Mouse (Mus musculus) liver, embryonic 14.5 days (tissue): ENCODE results near the gene Ccdc194. TPM values are rescaled to one million over a fixed set of nuclear protein-coding genes. Genes with fewer than 3 reads are reported as not detected.

Source experiments
- ATAC-seq: fragments of 200-750 bp; cut with Nextera tagmentation; 2 replicates; pipeline ENCODE4 v1.8.0; 2017; ENCODE audit warnings: moderate number of reproducible peaks, mild to moderate bottlenecking, moderate library complexity; ENCODE audit not compliant: insufficient read depth
- DNase-seq, 3 experiments: peaks; one replicate each; pipeline ENCODE4 v3.0.0-alpha.2; 2012 to 2013; ENCODE audit warnings: low read depth in 3 of 3, low spot score in 3 of 3
- H3K27ac ChIP-seq: fragments of 300-500 bp; sonication (generic); 2 replicates; pipeline ENCODE4 v1.5.1; 2014; ENCODE audit warnings: moderate library complexity, mild to moderate bottlenecking, control low read depth, inconsistent platforms
- H3K27me3 ChIP-seq: fragments of 300-500 bp; sonication (generic); 2 replicates; pipeline ENCODE4 v1.6.1; 2014; ENCODE audit warnings: mild to moderate bottlenecking, low read length, moderate library complexity; ENCODE audit not compliant: control insufficient read depth, insufficient read depth
- H3K36me3 ChIP-seq: fragments of 300-500 bp; sonication (generic); replicated peaks from 2 replicates; pipeline ENCODE4 v1.6.1; 2014; ENCODE audit warnings: low read depth; ENCODE audit not compliant: control insufficient read depth, insufficient read depth
- H3K4me1 ChIP-seq, 2 experiments: fragments of 200-500 bp in 1 of 2; fragments of 300-500 bp in 1 of 2; sonication (generic) in 1 of 2; replicated peaks; 2 replicates each; pipeline ENCODE4 v1.6.1; 2012 to 2014; ENCODE audit warnings: antibody characterized with exemption in 1 of 2, inconsistent platforms in 1 of 2, low read length in 1 of 2; ENCODE audit not compliant: control insufficient read depth in 2 of 2, insufficient read depth in 2 of 2
- H3K4me2 ChIP-seq: fragments of 300-500 bp; sonication (generic); 2 replicates; pipeline ENCODE4 v1.6.1; 2014; ENCODE audit warnings: low read depth, mild to moderate bottlenecking, control low read depth, moderate library complexity
- H3K4me3 ChIP-seq, 2 experiments: fragments of 200-500 bp in 1 of 2; fragments of 300-500 bp in 1 of 2; sonication (generic) in 1 of 2; 2 replicates each; pipeline ENCODE4 v1.5.1; 2012 to 2014; ENCODE audit warnings: low read depth in 2 of 2, low read length in 2 of 2, mild to moderate bottlenecking in 2 of 2, control low read depth in 1 of 2, inconsistent platforms in 1 of 2, moderate library complexity in 1 of 2; ENCODE audit not compliant: insufficient read depth in 1 of 2
- H3K9ac ChIP-seq: fragments of 300-500 bp; sonication (generic); replicated peaks from 2 replicates; pipeline ENCODE4 v1.6.1; 2014; ENCODE audit warnings: mild to moderate bottlenecking, control low read depth, moderate library complexity
- H3K9me3 ChIP-seq: fragments of 300-500 bp; sonication (generic); 2 replicates; pipeline ENCODE4 v1.6.1; 2016; ENCODE audit warnings: low read length, mixed read lengths; ENCODE audit not compliant: control insufficient read depth
- CTCF ChIP-seq: IDR thresholded peaks from 2 replicates; pipeline ENCODE4 v1.5.1; 2016; ENCODE audit warnings: antibody characterized with exemption, low read depth, control low read depth
- EP300 ChIP-seq: IDR thresholded peaks from 2 replicates; pipeline ENCODE4 v1.6.1; 2016; ENCODE audit warnings: antibody characterized with exemption, low read depth
- WGBS: fragments of 180-500 bp; shearing (Covaris S2); extraction: QIAGEN DNeasy Blood & Tissue Kit; methylation state at CpG from one replicate; pipeline ENCODE4 v1.1.7; 2014; ENCODE audit not compliant: insufficient replicate concordance; 5-methylcytosine and 5-hydroxymethylcytosine counted together
- polyA plus RNA-seq, 2 experiments: library from polyadenylated mRNA; depleted of rRNA in 1 of 2; stranded (reverse) in 1 of 2; unstranded in 1 of 2; fragments of >200 nt; fragmentation: Nextera tagmentation in 1 of 2; extraction: Ambion mirVana in 1 of 2; gene quantifications; 2 replicates each; pipeline versions ENCODE4 v1.2.1 to v1.2.3; 2012 to 2014

The Ccdc194 gene
- polyA plus RNA-seq, 2 experiments = 0.09 to 0.19 TPM

GRCm38 (mm10) chr8:71470146-71470912 lies 55.2 kb downstream of the Ccdc194 start:
- TF ChIP-seq EP300 (no peak), CTCF (no peak)
- no peaks in the 10 kb centered on the region for H3K27me3 ChIP-seq
- H3K36me3 ChIP-seq = peaks cover 15% of the 10 kb centered on the region
- no peak overlapping the region for H3K27ac ChIP-seq
- peak overlapping the region; percentile 70 to 77; a peak in 3 of 4 replicates for H3K4me3 ChIP-seq
- no peaks in the 10 kb centered on the region for H3K9me3 ChIP-seq
- DNase-seq = no peak
- H3K4me1 ChIP-seq = peaks cover 11% of the 10 kb centered on the region in 2 experiments
- ATAC-seq = no peak
- H3K9ac ChIP-seq = peak overlapping the region; percentile 71
- H3K4me2 ChIP-seq = peak overlapping the region; percentile 81
- WGBS = 78% methylated on average over 3 of the region's 3 CpGs

Other genes with a start within 250 kb of the Ccdc194 start
- gene Use1, start 158.9 kb downstream of the Ccdc194 start, polyA plus RNA-seq (2012; rRNA removed) = 41.9 and 57.2 TPM in 2 replicates
- gene Use1, start 158.9 kb downstream of the Ccdc194 start, polyA plus RNA-seq (2014; fragmentation: Nextera tagmentation; extraction: Ambion mirVana) = 46.5 and 48.2 TPM in 2 replicates
- 2.8 and 3.1 TPM in 2 replicates for gene Ocel1, start 154.4 kb downstream of the Ccdc194 start, polyA plus RNA-seq (2012; rRNA removed)
- gene Ocel1, start 154.4 kb downstream of the Ccdc194 start, polyA plus RNA-seq (2014; fragmentation: Nextera tagmentation; extraction: Ambion mirVana) = 1.9 and 2.8 TPM in 2 replicates
- 20.8 and 23.4 TPM in 2 replicates for gene Nr2f6, start 143.8 kb downstream of the Ccdc194 start, polyA plus RNA-seq (2012; rRNA removed)
- gene Nr2f6, start 143.8 kb downstream of the Ccdc194 start, polyA plus RNA-seq (2014; fragmentation: Nextera tagmentation; extraction: Ambion mirVana) = 19.1 and 22.4 TPM in 2 replicates
- 3.1 and 3.5 TPM in 2 replicates for gene Ushbp1, start 129.9 kb downstream of the Ccdc194 start, polyA plus RNA-seq (2012; rRNA removed)
- 1.5 and 1.9 TPM in 2 replicates for gene Ushbp1, start 129.9 kb downstream of the Ccdc194 start, polyA plus RNA-seq (2014; fragmentation: Nextera tagmentation; extraction: Ambion mirVana)
- gene Babam1, start 128.8 kb downstream of the Ccdc194 start, polyA plus RNA-seq (2012; rRNA removed) = 53.6 and 61.2 TPM in 2 replicates
- 50.6 and 52.3 TPM in 2 replicates for gene Babam1, start 128.8 kb downstream of the Ccdc194 start, polyA plus RNA-seq (2014; fragmentation: Nextera tagmentation; extraction: Ambion mirVana)
- gene Ankle1, start 119.7 kb downstream of the Ccdc194 start, polyA plus RNA-seq (2012; rRNA removed) = 52.5 and 58.0 TPM in 2 replicates
- gene Ankle1, start 119.7 kb downstream of the Ccdc194 start, polyA plus RNA-seq (2014; fragmentation: Nextera tagmentation; extraction: Ambion mirVana) = 17.8 and 19.0 TPM in 2 replicates
- 6.6 and 7.5 TPM in 2 replicates for gene Abhd8, start 62.1 kb downstream of the Ccdc194 start, polyA plus RNA-seq (2012; rRNA removed)
- 5.3 and 6.8 TPM in 2 replicates for gene Abhd8, start 62.1 kb downstream of the Ccdc194 start, polyA plus RNA-seq (2014; fragmentation: Nextera tagmentation; extraction: Ambion mirVana)
- 45.8 and 73.0 TPM in 2 replicates for gene Mrpl34, start 60.8 kb downstream of the Ccdc194 start, polyA plus RNA-seq (2012; rRNA removed)
- 109 and 114 TPM in 2 replicates for gene Mrpl34, start 60.8 kb downstream of the Ccdc194 start, polyA plus RNA-seq (2014; fragmentation: Nextera tagmentation; extraction: Ambion mirVana)
- gene Dda1, start 56.5 kb downstream of the Ccdc194 start, polyA plus RNA-seq (2012; rRNA removed) = 24.8 and 25.4 TPM in 2 replicates
- gene Dda1, start 56.5 kb downstream of the Ccdc194 start, polyA plus RNA-seq (2014; fragmentation: Nextera tagmentation; extraction: Ambion mirVana) = 34.4 and 36.9 TPM in 2 replicates
- 1.4 and 1.7 TPM in 2 replicates for gene Ano8, start 39.7 kb downstream of the Ccdc194 start, polyA plus RNA-seq (2012; rRNA removed)
- 0.14 and 0.15 TPM in 2 replicates for gene Ano8, start 39.7 kb downstream of the Ccdc194 start, polyA plus RNA-seq (2014; fragmentation: Nextera tagmentation; extraction: Ambion mirVana)
- 9.2 and 10.0 TPM in 2 replicates for gene Gtpbp3, start 37.6 kb downstream of the Ccdc194 start, polyA plus RNA-seq (2012; rRNA removed)
- 1.3 and 1.8 TPM in 2 replicates for gene Gtpbp3, start 37.6 kb downstream of the Ccdc194 start, polyA plus RNA-seq (2014; fragmentation: Nextera tagmentation; extraction: Ambion mirVana)
- 15.4 and 16.8 TPM in 2 replicates for gene Plvap, start 14.0 kb downstream of the Ccdc194 start, polyA plus RNA-seq (2012; rRNA removed)
- gene Plvap, start 14.0 kb downstream of the Ccdc194 start, polyA plus RNA-seq (2014; fragmentation: Nextera tagmentation; extraction: Ambion mirVana) = 15.9 and 18.4 TPM in 2 replicates
- gene Bst2, start 11.7 kb upstream of the Ccdc194 start, polyA plus RNA-seq (2012; rRNA removed) = 41.1 and 44.4 TPM in 2 replicates
- 12.2 and 14.2 TPM in 2 replicates for gene Bst2, start 11.7 kb upstream of the Ccdc194 start, polyA plus RNA-seq (2014; fragmentation: Nextera tagmentation; extraction: Ambion mirVana)
- 21.1 and 25.6 TPM in 2 replicates for gene Mvb12a, start 17.2 kb upstream of the Ccdc194 start, polyA plus RNA-seq (2012; rRNA removed)
- gene Mvb12a, start 17.2 kb upstream of the Ccdc194 start, polyA plus RNA-seq (2014; fragmentation: Nextera tagmentation; extraction: Ambion mirVana) = 31.1 and 35.2 TPM in 2 replicates
- 0.13 and 0.25 TPM in 2 replicates for gene Tmem221, start 33.2 kb upstream of the Ccdc194 start, polyA plus RNA-seq (2012; rRNA removed)
- 0.37 and 0.39 TPM in 2 replicates for gene Tmem221, start 33.2 kb upstream of the Ccdc194 start, polyA plus RNA-seq (2014; fragmentation: Nextera tagmentation; extraction: Ambion mirVana)
- not detected in 2 replicates for gene Nxnl1, start 40.9 kb upstream of the Ccdc194 start, polyA plus RNA-seq (2012; rRNA removed)
- 0.06 TPM in 2 replicates for gene Nxnl1, start 40.9 kb upstream of the Ccdc194 start, polyA plus RNA-seq (2014; fragmentation: Nextera tagmentation; extraction: Ambion mirVana)
- 1.9 and 2.4 TPM in 2 replicates for gene Slc27a1, start 43.2 kb upstream of the Ccdc194 start, polyA plus RNA-seq (2012; rRNA removed)
- gene Slc27a1, start 43.2 kb upstream of the Ccdc194 start, polyA plus RNA-seq (2014; fragmentation: Nextera tagmentation; extraction: Ambion mirVana) = 0.28 and 0.71 TPM in 2 replicates
- 45.6 and 58.5 TPM in 2 replicates for gene Pgls, start 66.5 kb upstream of the Ccdc194 start, polyA plus RNA-seq (2012; rRNA removed)
- 104 and 105 TPM in 2 replicates for gene Pgls, start 66.5 kb upstream of the Ccdc194 start, polyA plus RNA-seq (2014; fragmentation: Nextera tagmentation; extraction: Ambion mirVana)
- 1.1 TPM in 2 replicates for gene Fam129c, start 71.9 kb upstream of the Ccdc194 start, polyA plus RNA-seq (2012; rRNA removed)
- 0.56 and 0.99 TPM in 2 replicates for gene Fam129c, start 71.9 kb upstream of the Ccdc194 start, polyA plus RNA-seq (2014; fragmentation: Nextera tagmentation; extraction: Ambion mirVana)
- 30.9 and 31.4 TPM in 2 replicates for gene Colgalt1, start 85.3 kb upstream of the Ccdc194 start, polyA plus RNA-seq (2012; rRNA removed)
- 20.5 and 20.7 TPM in 2 replicates for gene Colgalt1, start 85.3 kb upstream of the Ccdc194 start, polyA plus RNA-seq (2014; fragmentation: Nextera tagmentation; extraction: Ambion mirVana)
- 0.13 and 0.15 TPM in 2 replicates for gene Unc13a, start 146.0 kb upstream of the Ccdc194 start, polyA plus RNA-seq (2012; rRNA removed)
- 0.18 and 0.34 TPM in 2 replicates for gene Unc13a, start 146.0 kb upstream of the Ccdc194 start, polyA plus RNA-seq (2014; fragmentation: Nextera tagmentation; extraction: Ambion mirVana)
- gene Jak3, start 150.6 kb upstream of the Ccdc194 start, polyA plus RNA-seq (2012; rRNA removed) = 3.8 and 4.0 TPM in 2 replicates
- 3.0 and 3.1 TPM in 2 replicates for gene Jak3, start 150.6 kb upstream of the Ccdc194 start, polyA plus RNA-seq (2014; fragmentation: Nextera tagmentation; extraction: Ambion mirVana)
- 0.48 and 0.73 TPM in 2 replicates for gene Insl3, start 163.5 kb upstream of the Ccdc194 start, polyA plus RNA-seq (2012; rRNA removed)
- 1.2 and 1.5 TPM in 2 replicates for gene Insl3, start 163.5 kb upstream of the Ccdc194 start, polyA plus RNA-seq (2014; fragmentation: Nextera tagmentation; extraction: Ambion mirVana)
- gene B3gnt3, start 176.1 kb upstream of the Ccdc194 start, polyA plus RNA-seq (2012; rRNA removed) = 2.2 and 2.5 TPM in 2 replicates
- gene B3gnt3, start 176.1 kb upstream of the Ccdc194 start, polyA plus RNA-seq (2014; fragmentation: Nextera tagmentation; extraction: Ambion mirVana) = 1.8 and 2.0 TPM in 2 replicates
- 24.1 and 24.6 TPM in 2 replicates for gene Fcho1, start 200.0 kb upstream of the Ccdc194 start, polyA plus RNA-seq (2012; rRNA removed)
- 14.7 and 18.6 TPM in 2 replicates for gene Fcho1, start 200.0 kb upstream of the Ccdc194 start, polyA plus RNA-seq (2014; fragmentation: Nextera tagmentation; extraction: Ambion mirVana)